Mouse (Mus musculus) frontal cortex, postnatal 14 days (tissue): ENCODE measurements around the gene Tgfb3.

ENCODE experiments used
- DNase-seq, 2 experiments: peaks; one replicate each; pipeline ENCODE4 v3.0.0; 2022; ENCODE audit warnings: low spot score in 2 of 2

Gene Tgfb3

GRCm38 (mm10) chr12:86030932-86031331 is 47.9 kb downstream of the Tgfb3 start:
- DNase-seq = no peak

- DNase-seq = no peak
Measured at GRCm38 (mm10) chr12:86027747-86028146, 51.1 kb downstream of the Tgfb3 start.

GRCm38 (mm10) chr12:86027000-86027399 is 51.8 kb downstream of the Tgfb3 start:
- no peak for DNase-seq

- no peak for DNase-seq
Measured at GRCm38 (mm10) chr12:86025480-86025879, 53.4 kb downstream of the Tgfb3 start.

- DNase-seq = no peak
Measured at GRCm38 (mm10) chr12:86024426-86024825, 54.4 kb downstream of the Tgfb3 start.

GRCm38 (mm10) chr12:86023081-86023871 is 55.6 kb downstream of the Tgfb3 start:
- no peak for DNase-seq

GRCm38 (mm10) chr12:86022282-86022984 is 56.4 kb downstream of the Tgfb3 start:
- no peak for DNase-seq

- no peak for DNase-seq
Measured at GRCm38 (mm10) chr12:86021583-86021982, 57.3 kb downstream of the Tgfb3 start.

- DNase-seq = no peak
Measured at GRCm38 (mm10) chr12:86017360-86017759, 61.5 kb downstream of the Tgfb3 start.

- DNase-seq = no peak
Measured at GRCm38 (mm10) chr12:86015114-86015513, 63.7 kb downstream of the Tgfb3 start.

GRCm38 (mm10) chr12:86014621-86015020 is 64.2 kb downstream of the Tgfb3 start:
- DNase-seq = no peak

- no peak for DNase-seq
Measured at GRCm38 (mm10) chr12:86014174-86014573, 64.7 kb downstream of the Tgfb3 start.

- DNase-seq = no peak
Measured at GRCm38 (mm10) chr12:86012195-86012594, 66.6 kb downstream of the Tgfb3 start.

- DNase-seq = no peak
Measured at GRCm38 (mm10) chr12:86010656-86011055, 68.2 kb downstream of the Tgfb3 start.

GRCm38 (mm10) chr12:86007377-86007776 is 71.5 kb downstream of the Tgfb3 start:
- DNase-seq = no peak
